In the genomic region with DNA sequence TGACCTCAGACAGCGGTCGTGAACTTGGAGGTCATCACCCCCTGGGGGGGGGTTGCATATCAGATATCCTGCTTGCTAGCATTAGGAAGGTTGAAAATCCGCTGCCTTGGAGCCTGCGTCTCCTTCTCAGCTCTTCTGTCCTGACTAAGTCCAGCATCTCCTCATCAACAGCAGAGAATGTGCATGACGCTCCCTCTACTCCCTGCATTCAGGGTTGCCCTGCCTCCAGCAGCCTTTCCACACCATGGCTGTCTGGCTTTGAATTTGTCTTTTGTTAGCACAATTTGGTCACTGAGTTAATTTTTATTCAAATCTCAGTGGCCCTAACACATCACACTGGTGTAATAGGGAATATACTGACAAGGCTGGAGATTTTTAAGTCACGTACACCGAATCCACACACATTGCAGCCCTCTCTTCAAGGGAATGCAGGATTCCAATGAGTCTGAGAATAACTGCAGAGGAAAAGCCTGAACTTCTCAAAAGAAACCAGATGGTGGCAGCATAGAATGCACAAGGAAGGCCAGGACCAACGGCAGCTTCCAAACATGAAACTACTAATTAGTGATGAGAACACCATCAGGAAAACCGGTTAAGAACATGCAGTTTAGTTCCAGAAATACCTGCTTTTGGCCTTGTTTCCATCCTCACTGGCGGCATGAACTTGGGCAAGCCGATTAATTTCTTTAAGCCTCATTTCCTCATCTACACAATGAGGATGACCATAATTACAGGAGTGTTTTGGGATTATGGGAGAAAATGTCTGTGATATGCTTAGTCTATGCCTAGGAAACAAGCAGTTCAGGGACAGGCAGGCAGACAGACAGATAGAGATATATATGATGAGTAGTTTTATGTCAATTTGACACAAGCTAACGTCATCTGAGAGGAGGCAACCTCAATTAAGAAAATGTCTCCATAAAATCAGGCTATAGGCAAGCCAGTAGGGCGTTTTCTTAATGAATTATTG, we compare ENCODE assay signal across 8 mouse cellular contexts.
DNase-seq lines count a peak whose midpoint lies in the region; TF ChIP-seq lines count a peak whose summit lies in the region.

No protein-coding gene starts in this region.

- no peaks in the 10 kb centered on the region for H3K4me1 ChIP-seq in MEL (ENCODE audit: control insufficient read depth in 1 of 2, insufficient read depth in 2 of 2, low read length in 2 of 2)

- no peak overlapping the region for H3K4me3 ChIP-seq in MEL (ENCODE audit: control insufficient read depth in 1 of 2, insufficient read depth in 1 of 2, low read depth in 2 of 2, low read length in 2 of 2)

- peak; percentile 23 to 59 (median 26); a peak in 3 of 6 replicates for TF ChIP-seq CTCF in MEL (IDR thresholded peaks at IDR 0.05 in 2 of 3, conservative IDR thresholded peaks at IDR 0.05 in 1 of 3; ENCODE audit: control insufficient read depth in 1 of 3, insufficient read depth in 1 of 3, low read depth in 2 of 3, low read length in 3 of 3, poor library complexity in 1 of 3, severe bottlenecking in 1 of 3)

- no peak overlapping the region for H3K9ac ChIP-seq in MEL (ENCODE audit: control insufficient read depth, low read depth, low read length, poor library complexity, severe bottlenecking)

- H3K27me3 ChIP-seq in MEL (ENCODE audit: control insufficient read depth in 1 of 2, insufficient read depth in 2 of 2, low read length in 2 of 2): no peaks in the 10 kb centered on the region

- TF ChIP-seq RAD21 in MEL (IDR thresholded peaks at IDR 0.05; ENCODE audit: low read depth, low read length): peak; percentile 62

- DNase-seq in 3134 (ENCODE audit: extremely low read depth, insufficient read length, low spot score) (peak; percentile 13), MEL (ENCODE audit: low read depth, low spot score) (peak; percentile 33)
- DNase-seq in embryo, embryonic 10.5 days (ENCODE audit: low spot score): peak; percentile 81
- peak; percentile 44 for DNase-seq in heart, postnatal 4 days
- DNase-seq in layer of hippocampus, adult 9-11 months: peak; percentile 60
- DNase-seq in lung, postnatal 36 days: peak; percentile 60
- peak; percentile 29 for DNase-seq in right cerebral cortex, postnatal 4 days
- no peak for DNase-seq in spleen, postnatal 10 days (ENCODE audit: low spot score in 2 of 2)

- H3K36me3 ChIP-seq in MEL (ENCODE audit: control insufficient read depth in 1 of 2, insufficient read depth in 2 of 2, low read length in 2 of 2): no peaks in the 10 kb centered on the region

- no peaks in the 10 kb centered on the region for H3K9me3 ChIP-seq in MEL (replicated peaks; ENCODE audit: insufficient read depth, low read length)

- no peaks in the 10 kb centered on the region for H3K79me2 ChIP-seq in MEL (ENCODE audit: control insufficient read depth, insufficient read depth, low read length, poor library complexity)

- no peak for TF ChIP-seq EP300 in MEL (IDR thresholded peaks at IDR 0.05; ENCODE audit: low read depth in 1 of 2, low read length in 2 of 2)

- no peak overlapping the region for H3K27ac ChIP-seq in MEL (ENCODE audit: control insufficient read depth, low read depth, low read length)

- TF ChIP-seq POLR2A in MEL (IDR thresholded peaks at IDR 0.05; ENCODE audit: control insufficient read depth in 1 of 2, insufficient read depth in 1 of 2, low read depth in 1 of 2, low read length in 2 of 2, poor library complexity in 1 of 2): no peak

TF ChIP-seq in MEL, 35 proteins besides CTCF, POLR2A, EP300 and RAD21:
- TF ChIP-seq POLR2AphosphoS2 (IDR thresholded peaks at IDR 0.05; ENCODE audit: low read length) (no peak), ELF1 (IDR thresholded peaks at IDR 0.05; ENCODE audit: low read depth, low read length) (no peak), CHD1 (IDR thresholded peaks at IDR 0.05; ENCODE audit: low read depth, low read length) (no peak), ZMIZ1 (IDR thresholded peaks at IDR 0.05; ENCODE audit: low read depth, low read length) (no peak), NRF1 (IDR thresholded peaks at IDR 0.05; ENCODE audit: insufficient read depth, low read depth, low read length, poor library complexity, severe bottlenecking) (no peak), ZC3H11A (IDR thresholded peaks at IDR 0.05; ENCODE audit: low read depth, low read length) (peak; percentile 41), HCFC1 (IDR thresholded peaks at IDR 0.05; ENCODE audit: low read depth, low read length) (no peak), GATA1 (IDR thresholded peaks at IDR 0.05; ENCODE audit: low read depth, low read length) (no peak), MAFK (IDR thresholded peaks at IDR 0.05; ENCODE audit: borderline replicate concordance, low read depth, low read length) (no peak), TAL1 (IDR thresholded peaks at IDR 0.05; ENCODE audit: low read length) (no peak), KAT2A (conservative IDR thresholded peaks at IDR 0.05; ENCODE audit: low read depth, low read length) (no peak), SMC3 (IDR thresholded peaks at IDR 0.05; ENCODE audit: low read depth, low read length) (peak; percentile 58), ZKSCAN1 (IDR thresholded peaks at IDR 0.05; ENCODE audit: low read depth, low read length) (no peak), ETS1 (IDR thresholded peaks at IDR 0.05; ENCODE audit: low read depth, low read length) (no peak), CHD2 (IDR thresholded peaks at IDR 0.05; ENCODE audit: low read length) (no peak)

Comparison
In these comparisons a context has a peak if more than half of its experiments do, and no peak if none do; other contexts are left out.
1. DNase-seq: peak in 3134 (single experiment), MEL (single experiment), embryo, embryonic 10.5 days (single experiment), heart, postnatal 4 days (single experiment), layer of hippocampus, adult 9-11 months (single experiment), lung, postnatal 36 days (single experiment) and right cerebral cortex, postnatal 4 days (single experiment); none in spleen, postnatal 10 days (0 of 2).